ENCODE assay signal across 20 mouse cellular contexts in the genomic region with DNA sequence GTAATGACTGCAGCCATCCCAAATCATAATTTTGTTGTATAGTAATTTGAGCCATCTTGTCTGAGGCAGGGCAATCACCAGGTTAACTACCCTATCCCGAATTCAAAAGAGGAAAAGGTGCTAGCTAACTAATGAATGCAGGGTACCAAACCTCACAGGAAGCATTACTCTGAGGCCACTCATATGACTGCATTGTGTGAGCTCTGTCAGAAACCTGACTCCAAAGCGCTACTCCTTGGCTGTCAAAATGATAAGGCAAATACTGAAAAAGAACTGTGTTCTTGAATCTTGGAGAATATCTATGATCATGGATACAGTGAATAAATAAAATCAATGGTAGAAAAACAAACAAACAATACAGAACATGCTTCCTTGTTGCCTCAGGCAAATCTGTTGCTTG. TPM values are rescaled to one million over a fixed set of nuclear protein-coding genes. Genes with fewer than 3 reads are reported as not detected.
"Had no signal": no experiment of that assay in that cellular context is flagged by ENCODE, and none has a peak within 500 bp of the region (broad histone marks: within the 10 kb centered on the region; RNA-seq: fewer than 3 reads in every experiment).

No protein-coding gene starts in this region.

- H3K9ac ChIP-seq: liver, embryonic 13.5 days had no signal

- H3K9me3 ChIP-seq: liver, embryonic 13.5 days had no signal

- DNase-seq: kidney, postnatal 25 days; layer of hippocampus, adult 9-11 months; liver, embryonic 13.5 days; lung, adult 2 months; lung, postnatal 14 days; lung, postnatal 4 days; midbrain, embryonic 14.5 days had no signal

- H3K27ac ChIP-seq: kidney, postnatal 0 days; layer of hippocampus, adult 2 months; liver, embryonic 13.5 days; stomach, postnatal 0 days had no signal

- H3K4me2 ChIP-seq: liver, embryonic 13.5 days; midbrain, embryonic 11.5 days had no signal

- H3K4me3 ChIP-seq: layer of hippocampus, adult 2 months; liver, embryonic 13.5 days had no signal

- H3K27me3 ChIP-seq: liver, embryonic 13.5 days had no signal

- H3K4me1 ChIP-seq: liver, embryonic 13.5 days had no signal

- H3K36me3 ChIP-seq: liver, embryonic 13.5 days had no signal

RNA-seq across cellular contexts. Expression of a gene that starts 44.5 kb away (rescaled TPM):
- polyA plus RNA-seq: kidney, postnatal 0 days; large intestine, adult 2 months; limb, embryonic 11.5 days; liver, adult 2 months; lung, adult 2 months; midbrain, embryonic 14.5 days; midbrain, postnatal 0 days; neural tube, embryonic 11.5 days; neural tube, embryonic 14.5 days; small intestine, adult 2 months; spleen, adult 2 months; stomach, embryonic 14.5 days; stomach, postnatal 0 days had no signal
